Mouse (Mus musculus): ENCODE measurements at regions not wholly inside any gene's neighbourhood (a gene's known extent, or its start where the extent isn't known, plus 50 kb on each side); places are given as distances from the start of the nearest gene placed in this dataset.

DNA sequence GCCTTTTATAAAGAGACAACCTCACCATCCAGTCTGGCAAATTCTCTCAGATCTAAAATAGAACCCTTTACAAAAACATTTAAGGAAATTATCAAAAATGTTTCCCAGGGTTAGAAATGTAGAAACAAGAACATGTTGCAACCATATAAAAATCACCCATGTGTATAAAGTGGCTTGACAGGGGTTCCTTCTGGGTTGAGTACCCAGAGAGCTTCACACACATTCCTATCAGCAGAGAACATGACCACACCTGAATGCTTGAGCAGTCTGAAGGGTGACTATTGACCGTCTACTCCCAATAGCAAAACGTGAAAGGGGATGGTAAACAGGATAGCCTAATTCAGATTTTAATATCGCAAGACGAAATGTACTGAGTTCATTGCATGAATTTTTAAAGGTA is 57.8 kb upstream of the Zfand5 start:
- no peak for DNase-seq

DNA sequence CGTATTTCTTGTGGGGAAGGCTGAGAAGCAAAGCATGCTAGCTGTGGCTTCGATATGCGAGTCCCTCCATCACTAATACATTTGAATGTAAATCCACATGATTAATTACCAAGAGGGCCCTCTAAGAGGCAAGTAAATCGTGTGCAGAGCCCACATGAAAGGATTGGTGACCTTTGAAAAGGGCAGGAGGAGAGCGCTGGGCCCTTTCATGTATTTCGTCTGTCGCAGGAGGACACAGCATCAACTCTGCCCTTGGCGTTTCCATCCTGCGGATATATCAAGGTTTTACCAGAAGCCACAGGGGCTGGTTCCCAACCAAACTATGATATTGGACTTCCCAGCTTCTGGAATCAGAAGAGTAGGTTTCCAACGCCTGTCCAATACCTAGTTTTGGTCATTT is 78.6 kb upstream of the Zfand5 start:
- DNase-seq = no peak

- DNase-seq = no peak
Measured at GRCm38 (mm10) chr19:21192576-21192975, 79.5 kb upstream of the Zfand5 start.

DNA sequence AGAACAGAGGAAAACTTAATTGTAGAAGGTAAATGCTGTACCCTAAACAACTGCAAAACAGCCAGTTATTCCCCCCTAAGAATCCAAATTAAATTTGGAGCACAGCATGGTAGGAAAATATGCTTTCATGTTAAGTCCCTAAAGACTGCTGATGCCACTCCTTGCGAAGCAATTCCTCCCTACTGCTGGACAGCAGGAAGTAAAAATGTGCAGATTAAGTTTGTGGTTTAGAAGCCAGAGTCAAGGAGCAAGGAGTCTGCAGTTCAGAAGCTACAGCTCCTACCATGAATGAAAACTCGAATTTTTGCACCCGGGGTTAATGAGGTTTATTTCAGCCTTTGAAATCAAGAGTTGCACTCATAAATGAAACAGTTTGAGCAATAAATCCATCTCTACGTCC is 82.9 kb upstream of the Zfand5 start:
- DNase-seq = no peak

DNA sequence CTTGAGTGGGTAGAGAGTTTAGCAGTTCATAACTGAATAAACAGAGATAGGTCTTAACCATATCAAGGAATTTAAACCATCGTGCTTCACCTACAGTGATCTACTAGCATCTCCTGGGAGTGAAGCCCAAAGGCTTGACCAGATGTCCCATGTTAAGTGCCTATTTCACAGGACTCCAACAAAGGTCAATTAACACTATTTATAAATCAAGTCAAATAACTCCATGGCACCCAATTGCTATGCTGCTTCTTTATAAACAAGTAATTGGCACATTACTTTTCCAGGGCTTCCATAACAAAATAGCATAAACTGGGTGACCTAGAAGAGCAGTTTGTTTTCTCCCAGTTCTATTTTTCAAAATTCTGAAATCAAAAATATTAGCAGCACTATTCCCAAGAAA is 85.4 kb upstream of the Zfand5 start:
- DNase-seq = no peak

DNA sequence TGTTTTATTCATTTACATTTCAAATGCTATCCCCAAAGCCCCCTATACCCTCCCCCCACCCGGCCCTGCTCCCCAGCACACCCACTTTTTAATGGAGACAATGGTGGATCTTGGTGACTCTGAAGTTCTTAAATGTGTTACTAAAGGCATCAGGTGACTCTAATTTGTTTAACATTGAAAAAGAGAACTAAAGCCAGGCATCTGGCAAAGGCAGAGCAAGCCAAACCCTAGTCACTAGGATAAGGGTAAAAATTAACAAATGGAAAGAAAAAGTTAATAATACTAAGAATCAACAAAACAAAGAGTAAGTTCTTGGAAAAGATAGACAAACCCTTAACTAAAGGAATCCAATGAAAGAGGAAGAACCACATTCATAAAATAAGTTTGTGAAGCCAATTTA is 86.1 kb upstream of the Zfand5 start:
- no peak for DNase-seq

DNA sequence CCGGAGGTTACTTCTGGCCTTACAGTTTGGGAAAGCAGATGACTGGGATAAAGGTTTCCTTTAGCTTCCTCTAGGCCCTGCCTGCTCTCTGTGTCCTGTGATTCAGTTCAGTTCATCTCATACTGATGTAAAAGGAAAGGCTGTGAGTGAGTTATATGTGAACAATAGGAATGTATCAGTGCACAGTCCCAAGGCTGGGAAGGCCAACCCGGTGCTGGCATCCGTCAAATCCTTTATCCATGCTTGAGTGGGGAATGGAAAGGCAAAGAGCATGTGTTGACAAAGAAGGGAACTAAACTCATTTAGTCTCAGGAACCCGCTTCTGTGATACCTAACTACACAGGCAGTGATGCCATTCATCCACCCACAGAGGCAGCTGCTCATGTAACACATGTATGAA is 89.0 kb upstream of the Zfand5 start:
- no peak for DNase-seq

GRCm38 (mm10) chr19:21179886-21180285 is 92.2 kb upstream of the Zfand5 start:
- no peak for DNase-seq

GRCm38 (mm10) chr19:21175426-21175831 is 96.6 kb upstream of the Zfand5 start:
- DNase-seq = no peak

GRCm38 (mm10) chr19:21174636-21175035 is 97.4 kb upstream of the Zfand5 start:
- DNase-seq = no peak

DNA sequence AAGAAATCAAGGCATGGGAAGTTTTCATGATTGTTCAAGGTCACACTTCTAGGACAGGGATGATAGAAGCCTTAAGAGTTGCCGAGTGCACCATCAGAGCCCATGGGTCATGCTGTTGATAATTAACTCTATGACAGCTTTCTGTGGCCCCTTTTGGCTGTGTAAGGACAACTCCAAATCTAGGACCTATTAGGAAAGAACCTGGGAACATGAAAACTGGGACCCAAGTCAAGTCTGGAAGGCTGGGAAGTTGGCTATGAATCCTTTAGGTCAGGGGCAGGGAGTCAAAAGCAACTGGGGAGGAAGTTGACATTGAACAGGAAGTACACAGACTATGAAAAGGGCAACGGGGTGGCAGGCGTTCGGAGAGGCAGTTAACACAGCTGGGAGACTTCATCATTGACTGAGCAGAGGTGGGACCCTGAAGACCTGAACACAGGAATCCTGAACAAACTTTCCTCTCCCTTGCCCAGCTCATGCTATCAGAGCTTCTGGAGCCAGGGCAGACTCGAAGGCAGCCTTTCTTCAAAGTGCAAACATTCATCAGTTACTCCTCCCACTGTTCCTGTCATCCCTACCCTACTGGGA is 98.1 kb upstream of the Zfand5 start:
- no peak for DNase-seq

DNA sequence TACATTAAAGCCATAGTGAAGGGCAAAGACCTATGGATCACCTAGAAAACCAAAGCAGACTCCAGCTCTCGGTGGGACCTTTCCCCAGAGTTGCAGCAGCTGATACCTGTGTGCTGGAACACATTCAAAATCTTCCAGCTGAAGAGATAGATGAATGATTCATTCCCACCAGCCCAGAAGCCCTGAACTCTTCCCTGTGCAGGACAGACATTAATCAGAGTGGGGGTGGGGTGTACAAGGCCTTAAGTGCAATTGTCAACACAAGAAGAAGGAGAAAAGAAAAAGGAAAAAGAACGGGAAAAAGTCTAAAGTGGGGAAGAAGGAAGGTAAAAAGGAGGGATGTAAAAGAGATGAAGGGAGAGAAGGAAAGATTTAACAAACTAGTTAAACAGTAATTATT is 100.9 kb upstream of the Zfand5 start:
- DNase-seq = no peak

GRCm38 (mm10) chr19:21170785-21171184 is 101.3 kb upstream of the Zfand5 start:
- no peak for DNase-seq

GRCm38 (mm10) chr19:21166939-21167338 is 105.1 kb upstream of the Zfand5 start:
- no peak for DNase-seq

DNA sequence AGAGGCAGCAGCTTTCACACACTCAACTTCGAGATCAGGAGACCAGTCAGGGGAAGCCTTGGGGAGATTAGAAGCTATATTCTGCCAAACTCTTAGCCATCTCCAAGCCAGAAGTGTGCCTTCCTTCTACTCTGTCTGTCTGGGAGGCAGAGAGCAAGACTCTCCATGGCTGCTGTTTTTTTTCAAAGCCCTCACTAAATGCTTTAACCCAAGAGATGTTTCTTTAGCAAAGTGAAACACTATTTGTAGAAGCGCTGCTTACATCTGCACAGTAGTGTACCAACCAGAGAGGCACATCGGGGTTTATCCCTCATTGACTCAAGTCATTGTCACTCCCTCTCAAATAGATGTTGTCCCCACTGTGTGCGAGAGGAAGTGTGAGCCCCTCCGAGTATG is 105.6 kb upstream of the Zfand5 start:
- DNase-seq = no peak

GRCm38 (mm10) chr19:21165763-21166464 is 106.2 kb upstream of the Zfand5 start:
- DNase-seq = no peak

GRCm38 (mm10) chr19:21163978-21164377 is 108.1 kb upstream of the Zfand5 start:
- DNase-seq = no peak

GRCm38 (mm10) chr19:21160946-21161345 is 111.1 kb upstream of the Zfand5 start:
- no peak for DNase-seq

DNA sequence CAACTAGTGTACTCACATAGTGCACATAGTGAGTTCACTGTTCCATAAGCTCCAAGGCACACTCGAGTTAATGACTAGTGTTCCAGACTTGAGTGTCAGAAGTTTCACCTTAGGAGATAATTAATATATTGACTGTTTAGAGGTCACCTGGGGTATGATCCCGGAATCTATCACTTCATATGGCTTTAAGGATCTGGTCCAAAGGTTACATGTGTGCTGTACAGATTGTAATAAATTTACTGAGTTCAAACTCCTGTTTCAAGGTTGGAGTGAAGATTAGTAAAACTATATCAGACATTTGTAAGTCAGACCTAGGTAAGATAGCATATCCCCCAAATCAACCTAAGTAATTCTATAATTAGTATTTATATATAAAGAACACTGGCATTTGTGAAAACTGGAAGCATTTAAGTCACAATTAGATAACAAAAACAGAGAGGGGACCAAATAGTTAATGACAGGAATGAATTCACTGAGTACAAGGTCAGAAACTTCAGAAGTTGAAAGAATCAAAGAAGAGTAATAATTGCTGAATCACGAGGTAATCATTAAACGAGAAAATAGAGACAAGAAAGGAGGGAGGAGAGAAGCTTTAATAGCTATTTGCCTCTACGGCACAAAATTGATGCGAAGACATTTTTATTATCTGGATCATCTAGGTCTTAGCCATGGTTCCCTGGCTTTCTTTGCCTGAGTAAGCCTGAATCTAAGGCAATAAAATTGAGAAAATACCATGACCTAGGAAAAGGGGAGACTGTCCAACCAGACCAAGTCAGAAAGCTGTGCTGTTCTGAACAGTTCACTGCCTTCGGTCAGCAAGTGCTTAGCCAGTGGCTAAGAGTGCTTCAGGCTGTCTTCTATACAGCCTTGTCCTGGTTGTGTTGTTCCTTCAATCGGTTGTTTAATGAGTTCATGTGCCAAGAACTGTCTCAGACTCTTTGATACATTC is 112.6 kb upstream of the Zfand5 start:
- DNase-seq = no peak

DNA sequence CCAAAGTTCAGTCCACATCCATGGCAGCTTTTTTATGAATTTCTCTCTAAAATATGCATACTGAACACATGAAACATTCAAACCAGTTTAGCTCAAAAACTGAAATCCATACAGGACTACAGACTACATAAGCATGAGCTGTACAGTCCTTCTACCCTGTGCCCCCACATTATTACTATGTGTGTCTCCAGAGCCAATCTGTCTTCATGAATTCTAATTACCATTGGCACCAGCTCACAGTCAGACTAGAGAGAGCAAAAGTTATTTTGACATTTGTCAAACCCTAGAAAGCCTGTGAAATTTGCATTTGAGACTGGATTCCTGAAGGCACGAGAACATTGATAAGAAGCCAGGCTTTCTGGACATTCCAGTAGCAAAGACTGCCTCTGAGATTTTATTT is 117.9 kb upstream of the Zfand5 start:
- no peak for DNase-seq

DNA sequence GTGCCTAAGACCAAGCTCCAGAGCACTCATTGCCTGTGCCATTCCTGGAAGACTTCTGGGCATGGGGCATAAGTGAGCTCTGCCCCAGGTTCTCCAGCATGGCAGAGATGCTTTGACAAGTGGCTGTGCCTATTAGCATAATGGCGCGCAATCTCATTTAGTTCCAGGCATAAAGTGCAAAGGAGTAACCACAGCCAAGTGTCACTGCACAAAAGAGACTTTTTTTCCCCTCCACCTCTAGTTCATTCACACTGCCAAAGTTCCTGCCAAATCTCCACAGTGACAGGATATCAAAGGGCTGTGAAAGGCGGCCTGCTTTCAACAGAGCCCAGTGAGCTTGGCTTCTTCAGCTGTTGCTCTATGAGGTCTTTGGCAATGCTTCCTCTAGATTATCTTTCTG is 120.1 kb upstream of the Zfand5 start:
- peak; percentile 91 for DNase-seq

DNA sequence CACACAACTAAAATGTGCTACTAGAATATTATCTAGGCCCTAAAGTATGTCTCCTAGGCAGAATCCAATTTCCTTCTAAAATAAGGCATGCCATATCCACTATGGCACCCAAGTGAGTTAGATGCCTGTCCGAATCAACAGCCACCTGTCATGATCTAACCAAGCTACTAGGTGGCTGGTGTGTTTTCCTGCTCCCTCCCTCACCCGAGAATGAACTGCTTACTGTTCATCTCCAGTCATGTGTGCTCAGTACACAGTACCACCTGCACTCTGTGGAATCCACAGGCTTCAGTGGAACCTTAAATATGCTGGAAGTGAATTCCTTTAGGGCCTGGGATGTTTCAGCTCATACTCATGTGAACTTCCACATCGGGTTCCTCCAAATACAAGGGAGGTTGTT is 121.2 kb upstream of the Zfand5 start:
- DNase-seq = peak; percentile 89

DNA sequence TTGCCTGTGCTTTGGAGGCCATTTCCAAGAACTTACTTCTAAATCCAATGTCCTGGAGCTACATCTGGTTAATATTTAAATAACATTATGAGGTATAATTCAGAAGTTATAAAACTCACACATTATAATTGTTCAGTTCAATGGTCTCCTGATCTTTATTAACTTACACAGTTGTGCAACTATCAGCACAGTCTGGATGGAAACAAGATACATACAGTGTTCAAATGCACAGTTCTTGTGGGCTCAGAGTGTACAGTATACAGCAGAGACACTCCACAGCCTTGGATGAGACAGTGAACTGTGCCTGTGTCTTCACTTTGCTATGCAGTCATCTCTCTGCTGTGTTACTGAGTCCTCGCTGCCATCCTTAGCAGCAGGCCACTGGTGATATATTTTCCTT is 121.8 kb upstream of the Zfand5 start:
- no peak for DNase-seq

DNA sequence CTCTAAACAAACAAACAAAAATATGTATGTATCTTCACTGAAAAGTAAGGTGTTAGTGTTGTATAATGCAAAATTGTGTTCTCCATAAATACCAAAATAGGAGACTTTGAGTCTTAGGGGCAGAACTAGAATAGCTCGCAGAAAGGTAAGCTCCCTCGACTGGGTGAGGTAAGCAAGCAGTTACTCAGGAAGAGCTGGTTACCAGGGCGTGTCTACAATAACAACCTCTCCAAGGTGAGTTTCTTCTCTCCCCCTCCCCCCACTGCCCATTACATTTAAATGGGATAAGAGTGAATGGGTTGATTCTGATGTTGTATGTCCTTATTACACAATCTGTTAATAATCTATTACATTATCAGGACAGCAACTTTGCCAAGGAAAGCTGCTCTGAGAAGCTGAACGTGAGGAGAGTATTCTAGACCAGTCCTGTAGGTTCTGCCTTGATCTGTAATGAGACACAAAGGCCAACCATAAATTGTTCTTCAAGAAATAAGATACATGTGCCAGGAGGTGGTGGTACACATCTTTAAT is 125.2 kb upstream of the Zfand5 start:
- no peak for DNase-seq
